8 mouse cellular contexts compared by ENCODE assay signal in the genomic region with DNA sequence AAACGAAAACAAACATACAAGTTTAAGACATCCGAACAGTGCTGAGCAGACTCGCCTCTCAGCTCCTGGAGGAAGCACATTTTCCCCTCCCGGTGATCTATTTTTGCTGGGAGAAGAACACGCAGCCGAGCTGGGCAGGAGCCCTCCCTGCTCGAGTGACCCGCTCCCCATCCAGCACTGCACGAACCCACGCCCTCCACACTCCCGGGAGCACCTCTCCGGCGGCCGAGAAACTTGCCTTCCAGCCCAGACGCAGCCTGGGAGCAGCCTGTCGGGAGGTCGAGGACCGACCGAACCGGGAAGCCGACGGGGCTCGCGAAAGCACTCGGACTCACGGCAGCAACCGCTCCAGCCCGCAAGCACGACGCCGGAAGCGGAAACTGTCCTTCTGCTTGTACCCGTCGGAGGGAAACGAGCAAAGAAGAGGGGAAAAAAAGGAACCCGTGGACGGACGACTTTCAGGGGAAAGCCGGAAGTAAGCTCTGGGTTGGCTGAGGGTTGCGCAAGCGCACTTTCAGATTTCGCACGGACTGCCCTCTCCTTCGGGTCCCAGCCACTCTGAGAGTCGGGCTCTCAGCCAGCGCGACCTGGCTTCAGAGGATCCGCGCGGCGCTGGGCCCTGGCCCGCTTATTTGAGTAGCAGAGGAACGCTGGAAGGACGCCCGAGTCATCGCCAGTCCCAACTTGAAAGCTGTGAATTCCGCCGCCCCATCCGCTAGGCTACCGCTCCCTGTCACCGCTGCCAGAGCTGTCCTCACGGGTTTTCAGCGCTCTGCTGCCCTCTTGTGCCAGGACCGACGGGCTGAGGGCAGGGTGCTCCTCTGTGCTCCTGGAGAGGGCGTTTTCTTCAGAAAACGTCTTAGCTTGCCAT. TPM values are rescaled to one million over a fixed set of nuclear protein-coding genes. Genes with fewer than 3 reads are reported as not detected.
DNase-seq lines count a peak whose midpoint lies in the region; ATAC-seq lines count a peak whose summit lies in the region.

A gene (minus strand): TSS at position 425 of the 871 bp plus-strand sequence.

- H3K27ac ChIP-seq in heart, embryonic 14.5 days (replicated peaks in 1 of 2; ENCODE audit: control insufficient read depth in 1 of 2, insufficient read depth in 1 of 2, low read depth in 2 of 2, low read length in 2 of 2) = peak within 1 kb of the TSS; percentile 92 to 96
- H3K27ac ChIP-seq in liver, embryonic 13.5 days = peak within 1 kb of the TSS; percentile 76
- peak within 1 kb of the TSS; percentile 76 for H3K27ac ChIP-seq in stomach, embryonic 16.5 days (ENCODE audit: low read length)

- H3K4me1 ChIP-seq in heart, embryonic 14.5 days (ENCODE audit: control insufficient read depth in 2 of 2, insufficient read depth in 2 of 2, low read length in 2 of 2) = peaks cover 3 to 6% of the 10 kb centered on the region in 2 experiments; a peak in 2 of 4 replicates
- H3K4me1 ChIP-seq in liver, embryonic 13.5 days (replicated peaks) = peaks cover 15% of the 10 kb centered on the region
- peaks cover 14% of the 10 kb centered on the region for H3K4me1 ChIP-seq in stomach, embryonic 16.5 days (ENCODE audit: control insufficient read depth, insufficient read depth, low read length)

- peak within 1 kb of the TSS; percentile 88 to 98 for H3K4me3 ChIP-seq in heart, embryonic 14.5 days (ENCODE audit: control insufficient read depth in 1 of 2, insufficient read depth in 1 of 2, low read depth in 1 of 2, low read length in 2 of 2)
- H3K4me3 ChIP-seq in liver, embryonic 13.5 days (replicated peaks) = peak within 1 kb of the TSS; percentile 91
- peak within 1 kb of the TSS; percentile 75 for H3K4me3 ChIP-seq in stomach, embryonic 16.5 days (replicated peaks; ENCODE audit: low read length)

- peak; percentile 93 for ATAC-seq in CD4-positive, CD25-positive, alpha-beta regulatory T cell, adult 4 months
- peak; percentile 91 for ATAC-seq in heart, embryonic 14.5 days (ENCODE audit: insufficient number of reproducible peaks, insufficient read depth, low FRiP score, low read depth)
- ATAC-seq in liver, embryonic 13.5 days (ENCODE audit: low read depth) = peak; percentile 97
- peak; percentile 98 for ATAC-seq in stomach, embryonic 16.5 days (ENCODE audit: insufficient read depth, low FRiP score)

- no peaks in the 10 kb centered on the region for H3K9me3 ChIP-seq in heart, embryonic 14.5 days (ENCODE audit: control insufficient read depth, low read length)
- no peaks in the 10 kb centered on the region for H3K9me3 ChIP-seq in liver, embryonic 13.5 days (replicated peaks)
- H3K9me3 ChIP-seq in stomach, embryonic 16.5 days (replicated peaks; ENCODE audit: control insufficient read depth, low read length) = no peaks in the 10 kb centered on the region

- under 1% methylated on average over 67 of the region's 67 CpGs for WGBS in heart, embryonic 14.5 days
- WGBS in liver, embryonic 13.5 days (ENCODE audit: insufficient replicate concordance) = under 1% methylated on average over 67 of the region's 67 CpGs
- under 1% methylated on average over 67 of the region's 67 CpGs for WGBS in stomach, embryonic 16.5 days

- H3K27me3 ChIP-seq in heart, embryonic 14.5 days (ENCODE audit: control insufficient read depth, insufficient read depth, low read length) = no peaks in the 10 kb centered on the region
- H3K27me3 ChIP-seq in liver, embryonic 13.5 days = no peaks in the 10 kb centered on the region
- H3K27me3 ChIP-seq in stomach, embryonic 16.5 days (ENCODE audit: control insufficient read depth, insufficient read depth, low read length) = no peaks in the 10 kb centered on the region

- peak within 1 kb of the TSS; percentile 72 for H3K4me2 ChIP-seq in heart, embryonic 14.5 days (ENCODE audit: low read length)
- H3K4me2 ChIP-seq in liver, embryonic 13.5 days = peak within 1 kb of the TSS; percentile 75
- peak within 1 kb of the TSS; percentile 74 for H3K4me2 ChIP-seq in stomach, embryonic 16.5 days (ENCODE audit: low read depth, low read length)

- DNase-seq in c-Kit-negative CD71-positive TER-119-positive erythroid progenitor cells, embryonic 14.5 days (ENCODE audit: low read depth, low spot score) = peak; percentile 84
- DNase-seq in fibroblast of lung, adult 2 months (ENCODE audit: low read depth) = peak; percentile 94
- peak; percentile 96 for DNase-seq in kidney, postnatal 14 days
- peak; percentile 89 for DNase-seq in liver, embryonic 13.5 days
- DNase-seq in neural tube, embryonic 10.5 days (ENCODE audit: extremely low spot score, low spot score) = peak; percentile 95

- peak within 1 kb of the TSS; percentile 93 for H3K9ac ChIP-seq in heart, embryonic 14.5 days (ENCODE audit: low read length)
- H3K9ac ChIP-seq in liver, embryonic 13.5 days = peak within 1 kb of the TSS; percentile 91
- peak within 1 kb of the TSS; percentile 83 for H3K9ac ChIP-seq in stomach, embryonic 16.5 days (ENCODE audit: low read length)

- peaks cover 36% of the 10 kb centered on the region for H3K36me3 ChIP-seq in heart, embryonic 14.5 days (ENCODE audit: control insufficient read depth, insufficient read depth, low read length)
- peaks cover 32% of the 10 kb centered on the region for H3K36me3 ChIP-seq in liver, embryonic 13.5 days
- H3K36me3 ChIP-seq in stomach, embryonic 16.5 days (ENCODE audit: control insufficient read depth, insufficient read depth, low read length) = peaks cover 11% of the 10 kb centered on the region

RNA-seq across cellular contexts. Expression of the gene that starts here (rescaled TPM):
- polyA plus RNA-seq in CD4-positive, CD25-positive, alpha-beta regulatory T cell, adult 4 months (2017; shearing (Covaris generic)) = 10 to 100 TPM; 27.3 to 30.4 TPM
- 20.4 and 20.7 TPM in 2 replicates for polyA plus RNA-seq in heart, embryonic 14.5 days (2014; fragmentation: Nextera tagmentation; extraction: Ambion mirVana)
- polyA plus RNA-seq in liver, embryonic 13.5 days (2015; fragmentation: Nextera tagmentation; extraction: Ambion mirVana) = 23.1 and 30.0 TPM in 2 replicates
- polyA plus RNA-seq in stomach, embryonic 16.5 days (2015; fragmentation: Nextera tagmentation; extraction: Ambion mirVana) = 30.1 and 31.1 TPM in 2 replicates

Comparison
In these comparisons a context has a peak if more than half of its experiments do, and no peak if none do; other contexts are left out.
1. Peak in every context shown above with its lines: DNase-seq, ATAC-seq, H3K4me3 ChIP-seq and H3K27ac ChIP-seq.